Mouse (Mus musculus) heart, embryonic 13.5 days (tissue): ENCODE measurements around the gene Gm6993. TPM values are rescaled to one million over a fixed set of nuclear protein-coding genes. Genes with fewer than 3 reads are reported as not detected.
A peak's percentile ranks its signal among the peaks of the same experiment; 100 is the strongest.

Experiments used
- ATAC-seq: fragments of 200-750 bp; cut with Nextera tagmentation; 2 replicates; pipeline ENCODE4 v1.8.0; 2017; ENCODE audit warnings: moderate TSS enrichment; ENCODE audit not compliant: insufficient number of reproducible peaks, low FRiP score, low TSS enrichment; ENCODE audit errors: extremely low read depth
- H3K27ac ChIP-seq: fragments of 300-500 bp; sonication (generic); replicated peaks from 2 replicates; pipeline ENCODE4 v1.5.1; 2015; ENCODE audit warnings: moderate library complexity, mild to moderate bottlenecking, inconsistent platforms
- H3K27me3 ChIP-seq: fragments of 300-500 bp; sonication (generic); replicated peaks from 2 replicates; pipeline ENCODE4 v1.6.1; 2015; ENCODE audit warnings: mild to moderate bottlenecking, inconsistent platforms
- H3K36me3 ChIP-seq: fragments of 300-500 bp; sonication (generic); 2 replicates; pipeline ENCODE4 v1.6.1; 2015; ENCODE audit warnings: mild to moderate bottlenecking, inconsistent platforms
- H3K4me1 ChIP-seq: fragments of 300-500 bp; sonication (generic); 2 replicates; pipeline ENCODE4 v1.6.1; 2015; ENCODE audit warnings: inconsistent platforms
- H3K4me2 ChIP-seq: fragments of 300-500 bp; sonication (generic); 2 replicates; pipeline ENCODE4 v1.6.1; 2015; ENCODE audit warnings: inconsistent platforms, mild to moderate bottlenecking, moderate library complexity
- H3K4me3 ChIP-seq: fragments of 300-500 bp; sonication (generic); 2 replicates; pipeline ENCODE4 v1.5.1; 2015; ENCODE audit warnings: moderate library complexity, mild to moderate bottlenecking, inconsistent platforms
- H3K9ac ChIP-seq: fragments of 300-500 bp; sonication (generic); 2 replicates; pipeline ENCODE4 v1.6.1; 2015; ENCODE audit warnings: inconsistent platforms, mild to moderate bottlenecking, moderate library complexity
- H3K9me3 ChIP-seq: fragments of 300-500 bp; sonication (generic); 2 replicates; pipeline ENCODE4 v1.6.1; 2016; ENCODE audit warnings: inconsistent platforms
- WGBS: fragments of 180-500 bp; shearing (Covaris S2); methylation state at CpG from one replicate; pipeline ENCODE4 v1.1.7; 2015; ENCODE audit warnings: mixed read lengths; 5-methylcytosine and 5-hydroxymethylcytosine counted together
- polyA plus RNA-seq: library from polyadenylated mRNA; unstranded; fragments of >200 nt; fragmentation: Nextera tagmentation; extraction: Ambion mirVana; gene quantifications from 2 replicates; pipeline ENCODE4 v1.2.1, GENCODE M21; 2015

The Gm6993 gene
- polyA plus RNA-seq, 1 experiment from 2014 or later, result not detected

DNA sequence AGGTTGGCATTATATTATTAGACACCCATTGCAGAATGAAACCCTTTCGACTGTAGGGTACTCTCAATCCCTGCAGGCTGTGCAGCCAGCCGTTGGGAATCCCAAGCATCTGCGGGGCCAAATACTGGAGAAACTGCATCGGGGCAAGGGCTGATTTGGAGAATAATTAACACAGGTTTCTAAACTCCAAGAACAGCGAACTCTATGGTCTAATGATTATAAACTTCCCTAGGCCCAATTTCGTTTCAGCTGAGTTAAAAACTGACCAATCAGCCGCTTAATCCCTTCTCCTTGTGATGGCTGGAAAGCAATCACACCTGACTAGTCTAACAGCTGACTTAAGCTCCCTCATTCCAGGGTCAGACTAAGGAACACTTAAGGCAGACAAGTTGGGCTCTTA lies 23.4 kb downstream of the Gm6993 start:
- peak overlapping the region; percentile 76 for H3K4me3 ChIP-seq
- no peaks in the 10 kb centered on the region for H3K27me3 ChIP-seq
- WGBS, result 47% methylated on average over 7 of the region's 7 CpGs
- H3K27ac ChIP-seq, result 0 out of 2 replicates have a peak overlapping the region, but pooled peaks have one; percentile 26
- H3K9ac ChIP-seq, result peak overlapping the region; percentile 95
- H3K4me2 ChIP-seq, result peak overlapping the region; percentile 72
- H3K9me3 ChIP-seq, result no peaks in the 10 kb centered on the region
- peaks cover 61% of the 10 kb centered on the region for H3K4me1 ChIP-seq
- H3K36me3 ChIP-seq, result peaks cover 18% of the 10 kb centered on the region
- ATAC-seq, result no peak

DNA sequence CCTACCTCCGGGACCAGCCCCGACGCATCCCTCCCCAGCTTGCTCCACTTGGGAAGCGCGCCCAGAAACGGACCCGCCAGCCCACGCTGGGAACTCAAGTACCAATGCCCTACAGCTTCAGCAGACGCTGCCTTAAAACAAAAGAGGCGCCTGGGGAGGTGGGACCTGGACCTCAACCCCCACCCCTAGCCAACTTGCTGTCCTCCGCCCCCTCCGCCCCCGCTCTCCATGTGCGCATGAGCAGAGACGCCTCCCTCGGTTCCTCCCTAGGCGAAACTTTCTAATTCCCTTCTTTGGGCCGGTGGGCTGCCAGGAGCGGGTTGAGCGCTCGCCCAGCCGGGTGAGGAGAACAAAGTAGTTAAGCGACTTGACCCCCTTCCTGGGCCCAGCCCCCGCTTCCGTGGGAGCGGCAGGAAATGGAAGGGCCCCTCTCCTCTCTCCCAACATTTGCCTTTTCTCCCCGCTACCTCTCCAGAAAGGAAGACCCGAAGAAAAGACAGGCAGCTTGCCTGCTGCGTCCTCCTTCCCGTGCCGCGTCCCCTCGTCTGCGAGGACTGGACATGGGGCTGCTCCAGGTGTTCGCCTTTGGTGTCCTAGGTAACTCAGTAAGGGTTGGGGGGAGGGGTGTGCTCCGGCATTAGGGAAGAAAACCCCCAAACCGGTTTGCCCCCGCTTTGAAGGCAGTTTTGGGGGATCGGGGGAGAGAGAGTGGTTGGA lies 24.6 kb downstream of the Gm6993 start, which contains the start of gene Lamb1:
Lamb1 (plus strand) TSS at position 230 of the 717 bp plus-strand sequence.
- H3K4me3 ChIP-seq, result peak within 1 kb of the TSS; percentile 76
- ATAC-seq, result peak; percentile 45
- H3K27ac ChIP-seq, result peak within 1 kb of the TSS; percentile 94
- WGBS, result under 1% methylated on average over 39 of the region's 39 CpGs
- no peaks in the 10 kb centered on the region for H3K9me3 ChIP-seq
- H3K9ac ChIP-seq, result peak within 1 kb of the TSS; percentile 95
- H3K4me1 ChIP-seq, result peaks cover 73% of the 10 kb centered on the region
- no peaks in the 10 kb centered on the region for H3K27me3 ChIP-seq
- H3K4me2 ChIP-seq, result peak within 1 kb of the TSS; percentile 72
- H3K36me3 ChIP-seq, result peaks cover 31% of the 10 kb centered on the region

DNA sequence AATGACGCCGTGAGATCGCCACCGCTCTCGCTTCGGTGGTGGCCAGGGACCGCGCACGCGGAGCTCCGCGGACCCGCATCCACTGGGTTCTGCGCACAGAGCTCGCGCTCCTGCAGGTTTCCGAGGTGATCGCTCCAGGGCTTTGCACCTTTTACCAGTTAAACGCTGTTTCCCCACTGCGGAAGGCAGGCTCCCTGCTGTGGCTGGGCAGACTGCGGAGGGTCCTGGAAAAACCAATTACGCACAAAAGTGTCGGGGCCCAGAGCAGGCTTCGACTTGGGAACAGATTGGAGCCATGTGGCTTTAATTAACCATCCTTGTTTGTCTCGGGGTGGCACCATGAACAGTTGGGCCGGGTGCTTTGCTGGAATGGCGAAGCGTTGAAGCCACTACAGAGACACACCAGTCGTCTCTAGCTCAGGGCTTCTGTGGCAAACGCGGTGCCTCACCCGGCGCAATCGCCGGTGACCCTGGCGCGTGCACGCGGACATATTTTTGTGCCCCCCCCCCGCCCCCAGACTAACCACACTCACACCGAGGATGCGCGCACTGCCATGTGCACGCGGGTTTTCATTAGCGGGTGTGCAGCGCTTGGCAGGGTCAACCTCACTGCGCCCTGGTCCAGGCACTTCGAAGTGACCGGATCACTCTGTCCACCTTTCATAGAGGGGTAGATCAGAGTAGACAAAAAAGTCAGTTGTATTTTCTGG lies 25.3 kb downstream of the Gm6993 start:
- H3K27ac ChIP-seq, result peak overlapping the region; percentile 94
- H3K9me3 ChIP-seq, result no peaks in the 10 kb centered on the region
- peaks cover 38% of the 10 kb centered on the region for H3K36me3 ChIP-seq
- H3K9ac ChIP-seq, result peak overlapping the region; percentile 95
- under 1% methylated on average over 50 of the region's 50 CpGs for WGBS
- H3K4me3 ChIP-seq, result peak overlapping the region; percentile 76
- ATAC-seq, result no peak
- H3K4me1 ChIP-seq, result peaks cover 80% of the 10 kb centered on the region
- H3K27me3 ChIP-seq, result no peaks in the 10 kb centered on the region
- peak overlapping the region; percentile 72 for H3K4me2 ChIP-seq

DNA sequence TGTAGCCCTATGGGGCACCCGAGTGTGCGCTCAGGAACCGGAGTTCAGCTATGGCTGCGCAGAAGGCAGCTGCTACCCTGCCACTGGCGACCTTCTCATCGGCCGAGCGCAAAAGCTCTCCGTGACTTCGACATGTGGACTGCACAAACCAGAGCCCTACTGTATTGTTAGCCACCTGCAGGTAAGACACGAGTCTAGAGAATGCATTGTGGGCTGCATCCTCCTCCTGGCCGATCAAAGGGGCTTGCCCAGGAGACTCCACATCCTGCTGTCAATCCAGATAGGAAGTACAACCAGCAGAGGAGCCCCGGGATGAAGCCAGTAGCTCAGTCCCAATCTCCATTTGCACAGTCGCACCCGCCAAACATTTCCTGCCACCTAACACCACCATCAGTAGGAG lies 26.1 kb downstream of the Gm6993 start:
- Histone ChIP-seq H3K9ac (peak overlapping the region; percentile 95), H3K36me3 (peaks cover 40% of the 10 kb centered on the region), H3K9me3 (no peaks in the 10 kb centered on the region), H3K27ac (peak overlapping the region; percentile 94), H3K4me3 (peak overlapping the region; percentile 76), H3K4me1 (peaks cover 84% of the 10 kb centered on the region), H3K4me2 (peak overlapping the region; percentile 72), H3K27me3 (no peaks in the 10 kb centered on the region)
- 5% methylated on average over 15 of the region's 15 CpGs for WGBS
- ATAC-seq, result no peak

DNA sequence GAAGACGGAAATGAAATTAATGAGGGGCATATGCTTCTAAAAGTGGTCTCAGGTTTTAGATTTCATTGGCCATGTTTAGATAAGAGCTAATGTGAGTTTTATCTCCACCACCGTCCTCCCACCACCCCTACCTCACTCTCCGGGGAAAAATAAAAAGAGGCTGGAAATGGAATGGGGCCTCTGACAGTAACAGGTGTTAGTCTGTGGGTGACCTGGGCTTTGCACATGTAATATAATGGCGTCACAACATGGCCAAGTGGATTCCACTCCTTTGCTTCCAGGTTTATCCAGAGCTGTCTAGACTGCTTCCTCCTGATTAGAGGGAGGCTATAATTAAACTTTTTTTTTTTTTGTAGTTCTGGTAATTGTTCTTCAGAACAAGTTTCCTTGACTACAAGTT lies 26.8 kb downstream of the Gm6993 start:
- WGBS, result 18% methylated on average over 4 of the region's 4 CpGs
- Histone ChIP-seq H3K4me2 (peak overlapping the region; percentile 72), H3K9ac (peak overlapping the region; percentile 95), H3K4me3 (peak overlapping the region; percentile 76), H3K27me3 (no peaks in the 10 kb centered on the region), H3K27ac (peak overlapping the region; percentile 68), H3K9me3 (no peaks in the 10 kb centered on the region), H3K36me3 (peaks cover 46% of the 10 kb centered on the region), H3K4me1 (peaks cover 84% of the 10 kb centered on the region)
- no peak for ATAC-seq

DNA sequence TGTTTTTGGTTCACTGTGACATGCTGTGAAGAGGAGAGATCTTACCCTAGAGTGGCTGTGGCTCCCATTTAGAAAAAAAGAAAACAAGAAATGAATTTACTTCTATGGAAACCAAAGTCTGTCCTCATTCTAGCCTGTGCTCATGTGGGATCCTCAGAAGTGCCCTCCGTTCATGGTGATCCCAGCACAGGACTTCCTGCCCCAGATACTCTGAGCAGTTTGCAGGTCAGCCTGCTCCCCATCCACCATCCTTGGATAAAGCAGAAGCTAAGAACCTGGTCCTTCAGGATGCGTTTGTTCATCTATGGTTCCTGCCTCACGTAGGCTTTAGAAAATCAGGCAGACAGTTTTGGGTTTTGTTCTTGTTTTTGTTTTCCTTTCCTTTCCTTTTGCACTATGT lies 27.7 kb downstream of the Gm6993 start:
- no peaks in the 10 kb centered on the region for H3K27me3 ChIP-seq
- H3K9ac ChIP-seq, result peak overlapping the region; percentile 69
- H3K4me1 ChIP-seq, result peaks cover 84% of the 10 kb centered on the region
- H3K4me3 ChIP-seq, result peak overlapping the region; percentile 76
- H3K4me2 ChIP-seq, result peak overlapping the region; percentile 72
- peak overlapping the region; percentile 68 for H3K27ac ChIP-seq
- no peaks in the 10 kb centered on the region for H3K9me3 ChIP-seq
- 60% methylated on average over 3 of the region's 3 CpGs for WGBS
- peaks cover 55% of the 10 kb centered on the region for H3K36me3 ChIP-seq
- no peak for ATAC-seq

DNA sequence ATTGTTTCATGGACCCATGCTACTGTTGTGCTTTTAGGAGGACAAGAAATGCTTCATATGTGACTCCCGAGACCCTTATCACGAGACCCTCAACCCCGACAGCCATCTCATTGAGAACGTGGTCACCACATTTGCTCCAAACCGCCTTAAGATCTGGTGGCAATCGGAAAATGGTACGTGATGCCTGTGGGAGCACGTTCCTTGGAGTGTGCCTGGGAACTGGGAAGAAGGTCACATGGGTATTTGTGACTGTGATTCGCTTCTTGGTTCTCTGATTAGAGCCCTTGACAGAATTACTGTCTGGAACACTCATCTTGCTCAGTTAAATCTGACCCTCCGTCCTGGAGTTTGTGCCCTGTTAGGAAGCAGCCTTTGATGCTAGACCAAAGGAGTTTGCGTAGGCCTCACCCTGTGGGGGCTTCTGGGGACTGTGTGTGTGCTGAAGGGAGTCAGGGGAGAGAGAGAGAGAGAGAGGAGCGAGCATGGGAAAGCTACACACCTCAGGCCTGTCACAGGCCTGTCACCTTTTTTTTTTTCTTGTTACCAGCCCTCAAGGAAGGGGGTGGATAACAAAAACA lies 28.5 kb downstream of the Gm6993 start:
- no peak for ATAC-seq
- peaks cover 63% of the 10 kb centered on the region for H3K36me3 ChIP-seq
- peak overlapping the region; percentile 72 for H3K4me2 ChIP-seq
- WGBS, result 40% methylated on average over 12 of the region's 12 CpGs
- H3K27me3 ChIP-seq, result no peaks in the 10 kb centered on the region
- peak overlapping the region; percentile 75 for H3K27ac ChIP-seq
- H3K4me1 ChIP-seq, result peaks cover 81% of the 10 kb centered on the region
- peak overlapping the region; percentile 63 for H3K9ac ChIP-seq
- no peaks in the 10 kb centered on the region for H3K9me3 ChIP-seq
- no peak overlapping the region for H3K4me3 ChIP-seq

DNA sequence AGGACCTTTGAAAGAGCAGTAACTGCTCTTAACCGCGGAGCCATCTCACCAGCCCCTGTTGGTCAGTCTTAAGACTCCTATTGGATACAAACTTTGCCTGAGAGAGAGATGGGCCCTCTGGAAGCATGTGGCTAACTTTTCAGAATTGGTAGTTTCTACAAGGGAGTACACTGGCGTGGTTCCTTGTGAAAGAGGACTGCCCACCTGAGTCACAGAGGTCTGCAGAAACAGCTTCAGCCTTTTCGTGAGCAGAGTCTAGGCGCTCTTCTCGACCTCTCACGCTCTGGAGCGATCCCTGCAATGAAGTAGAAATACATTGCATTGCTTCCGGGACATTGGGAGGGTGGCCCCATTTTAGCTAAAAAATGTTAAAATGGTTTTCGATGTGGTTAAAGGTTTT lies 29.8 kb downstream of the Gm6993 start:
- Histone ChIP-seq H3K4me3 (peak overlapping the region; percentile 23; the same call in 1 of the 2 replicates), H3K36me3 (peaks cover 76% of the 10 kb centered on the region), H3K9me3 (no peaks in the 10 kb centered on the region), H3K27me3 (no peaks in the 10 kb centered on the region), H3K9ac (peak overlapping the region; percentile 62), H3K4me1 (peaks cover 86% of the 10 kb centered on the region), H3K27ac (peak overlapping the region; percentile 91), H3K4me2 (peak overlapping the region; percentile 56)
- no peak for ATAC-seq
- 76% methylated on average over 10 of the region's 10 CpGs for whole genome bisulfite sequencing

DNA sequence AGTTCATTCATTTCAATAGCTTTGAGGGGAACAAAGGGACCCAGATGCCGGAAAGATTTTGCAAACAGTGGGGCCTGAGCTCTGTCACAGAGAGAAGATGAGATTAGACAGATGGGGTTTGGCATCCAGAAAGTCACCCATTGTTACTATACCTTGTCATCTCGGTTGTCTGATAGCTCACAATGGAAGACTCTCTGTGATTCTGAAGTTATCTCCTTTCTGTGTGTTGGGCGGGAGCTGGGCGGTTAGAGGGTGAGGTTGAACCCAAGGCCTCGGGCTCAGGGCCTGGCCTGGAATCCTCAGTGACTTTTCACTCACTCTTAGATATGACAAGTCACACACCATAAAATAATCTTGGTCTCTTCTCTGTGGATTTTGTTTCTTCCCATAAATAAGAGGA lies 30.2 kb downstream of the Gm6993 start:
- 27% methylated on average over 5 of the region's 5 CpGs for WGBS
- Histone ChIP-seq H3K27ac (peak overlapping the region; percentile 91), H3K9me3 (no peaks in the 10 kb centered on the region), H3K27me3 (no peaks in the 10 kb centered on the region), H3K4me3 (peak overlapping the region; percentile 23), H3K36me3 (peaks cover 80% of the 10 kb centered on the region), H3K4me2 (peak overlapping the region; percentile 56), H3K4me1 (peaks cover 90% of the 10 kb centered on the region), H3K9ac (peak overlapping the region; percentile 62)
- no peak for ATAC-seq

DNA sequence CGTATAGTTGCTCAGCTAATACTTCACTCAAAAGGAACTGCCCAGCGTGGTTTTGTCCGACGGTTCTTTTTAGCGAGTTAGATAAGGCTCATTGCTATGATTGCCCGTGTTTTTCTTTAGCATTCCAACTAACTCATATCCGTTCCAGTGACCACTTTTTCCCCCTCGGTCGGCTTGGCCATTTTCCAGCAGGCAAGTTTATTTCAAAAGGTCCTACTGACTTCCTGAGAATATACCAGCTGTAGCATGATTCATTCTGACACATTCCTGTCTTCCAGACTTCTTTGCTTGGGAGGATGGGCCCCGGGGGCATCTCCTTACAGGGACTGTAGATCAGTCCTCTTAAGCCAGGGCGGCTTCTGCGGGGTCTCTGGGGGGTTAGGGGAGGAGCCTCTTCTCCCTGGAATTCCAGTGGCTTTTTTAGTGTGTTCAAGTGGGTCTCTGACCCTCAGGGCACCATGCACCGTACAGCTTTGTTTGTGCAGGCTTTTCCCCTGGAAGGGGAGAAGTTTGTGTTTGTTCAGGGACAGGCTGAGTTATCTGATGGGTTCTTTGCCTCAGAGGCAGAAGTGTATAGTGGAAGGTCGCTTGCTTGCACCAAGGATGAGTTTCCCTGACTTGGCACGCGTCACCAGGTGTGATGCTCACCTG lies 30.9 kb downstream of the Gm6993 start:
- Histone ChIP-seq H3K4me1 (peaks cover 96% of the 10 kb centered on the region), H3K4me3 (peak overlapping the region; percentile 23), H3K27me3 (no peaks in the 10 kb centered on the region), H3K27ac (peak overlapping the region; percentile 91), H3K9me3 (no peaks in the 10 kb centered on the region), H3K36me3 (peaks cover 87% of the 10 kb centered on the region), H3K9ac (peak overlapping the region; percentile 62), H3K4me2 (peak overlapping the region; percentile 56)
- ATAC-seq, result peak; percentile 22; the same call in 1 of the 2 replicates
- WGBS, result 11% methylated on average over 16 of the region's 16 CpGs
